Mouse (Mus musculus) cerebellum, adult 18-20 months (tissue): ENCODE data around the gene Rhoa.
"Not testable (repeated sequence)": the region's sequence is repeated elsewhere in the genome, so short reads cannot be mapped to it uniquely, and the experiment has no call there.

Source experiments
- DNase-seq, 2 experiments: peaks; one replicate each; pipeline ENCODE4 v3.0.0; 2021

Gene Rhoa

DNA sequence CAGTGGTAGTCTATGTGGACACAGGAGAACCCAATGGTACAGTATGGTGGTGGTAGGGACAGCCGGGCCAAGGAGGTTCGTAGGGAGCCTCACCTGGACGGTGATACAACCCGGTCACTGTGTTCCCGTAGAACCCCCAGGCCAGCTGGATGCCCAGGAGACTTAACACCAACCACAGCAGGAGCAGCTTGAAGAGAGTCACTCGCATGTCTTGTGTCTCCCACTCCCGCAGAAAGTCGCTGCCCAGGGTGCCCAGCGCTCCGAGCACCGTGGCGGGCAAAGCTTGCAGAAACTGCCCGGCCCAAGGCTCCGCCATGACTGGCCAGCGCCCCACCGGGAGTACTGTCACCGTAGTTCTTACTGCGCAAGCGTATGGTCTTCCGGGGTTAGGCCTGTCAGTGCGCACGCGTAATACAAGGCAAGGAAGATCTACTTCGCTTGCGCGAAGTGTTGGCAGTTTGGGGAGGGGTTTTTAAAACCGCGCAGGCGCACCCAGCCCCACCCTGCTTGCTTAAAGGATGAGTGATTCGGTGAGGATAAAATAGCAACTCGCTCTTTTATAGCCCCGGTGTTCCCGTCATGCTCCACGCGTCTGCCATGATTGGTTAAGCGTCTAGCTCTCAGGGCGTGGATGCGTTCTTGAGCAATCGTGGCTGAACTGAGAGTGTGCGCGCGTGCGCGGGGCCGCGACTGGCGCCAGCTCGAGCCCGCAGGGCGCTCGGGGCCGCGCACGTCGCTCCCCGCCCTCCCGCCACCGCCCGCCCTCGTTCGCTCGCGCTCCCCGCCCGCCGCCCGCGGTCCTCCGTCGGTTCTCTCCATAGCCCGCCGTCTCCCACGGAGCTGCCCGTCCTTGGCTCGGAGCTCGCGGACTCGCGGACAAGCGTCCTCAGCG lies at the start of gene Rhoa, which contains the start of gene Tcta:
Gene Rhoa (plus strand): TSS at position 501 of the 892 bp plus-strand sequence.
Gene Tcta (minus strand): TSS at position 532 of the 892 bp plus-strand sequence.
- DNase-seq = peak; percentile 97 to 99

DNA sequence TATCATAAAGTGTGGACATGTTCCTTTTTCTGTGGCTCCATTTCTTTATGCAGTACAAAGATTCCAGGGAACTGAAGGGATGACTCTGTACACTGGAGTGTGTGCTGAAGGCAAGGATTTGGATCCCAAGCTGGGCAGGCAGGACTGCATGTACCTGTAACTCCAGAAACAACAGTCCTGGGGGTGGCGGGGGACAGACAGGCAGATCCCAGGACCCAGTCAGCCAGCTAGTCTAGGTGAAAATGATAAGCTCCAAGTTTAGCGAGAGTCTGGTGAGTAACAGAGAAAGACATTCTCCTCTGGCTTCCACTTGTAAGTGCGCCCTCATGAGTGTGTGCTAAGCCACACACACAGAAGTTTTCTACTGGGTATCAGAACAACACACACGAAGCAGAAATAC lies 45.4 kb upstream of the Rhoa start:
- DNase-seq = no peak

DNA sequence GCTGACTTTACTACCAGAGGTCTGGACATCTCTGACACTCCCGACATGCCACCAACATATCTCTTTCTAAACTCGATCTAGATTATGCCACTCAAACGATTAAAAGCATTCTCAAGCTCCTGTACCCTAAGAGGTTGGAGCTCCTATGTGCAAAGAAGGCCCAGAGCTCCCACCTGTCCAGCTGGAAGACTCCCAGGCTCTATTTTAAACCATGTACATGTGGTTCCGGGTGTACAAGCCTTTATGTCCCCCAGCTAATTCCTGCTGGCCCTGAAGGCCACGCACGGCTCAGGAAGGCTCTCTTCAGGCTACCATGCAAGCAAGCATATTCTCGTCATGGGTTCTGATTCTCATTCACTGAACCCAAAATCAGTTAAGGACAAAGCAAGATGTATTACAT lies 44.1 kb upstream of the Rhoa start:
- no peak for DNase-seq

DNA sequence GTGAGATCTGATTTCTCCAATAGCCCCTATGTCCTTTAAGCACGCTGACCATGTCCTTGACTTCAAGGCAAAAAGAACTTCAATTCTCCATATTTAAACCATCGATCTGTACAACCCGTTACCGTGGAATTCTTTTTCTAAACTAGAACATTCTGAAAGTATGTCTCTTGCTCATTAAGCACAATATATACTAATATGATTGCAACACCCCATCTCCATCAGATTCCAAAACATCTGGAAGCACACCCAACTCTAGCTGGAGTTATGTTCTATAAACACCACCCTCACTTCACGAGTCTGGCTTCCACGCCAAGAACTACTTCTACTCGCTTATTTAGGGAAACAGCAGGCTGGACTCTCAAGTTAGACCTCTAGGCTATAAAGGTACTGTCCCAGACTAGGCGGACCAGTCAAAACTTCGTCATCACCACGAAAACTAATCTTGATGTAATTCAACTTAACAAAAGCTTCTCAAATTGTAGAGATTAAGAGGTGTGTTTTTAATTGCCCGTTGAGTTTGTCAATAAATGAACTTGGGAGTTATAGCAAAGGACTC lies 43.4 kb upstream of the Rhoa start:
- no peak for DNase-seq

DNA sequence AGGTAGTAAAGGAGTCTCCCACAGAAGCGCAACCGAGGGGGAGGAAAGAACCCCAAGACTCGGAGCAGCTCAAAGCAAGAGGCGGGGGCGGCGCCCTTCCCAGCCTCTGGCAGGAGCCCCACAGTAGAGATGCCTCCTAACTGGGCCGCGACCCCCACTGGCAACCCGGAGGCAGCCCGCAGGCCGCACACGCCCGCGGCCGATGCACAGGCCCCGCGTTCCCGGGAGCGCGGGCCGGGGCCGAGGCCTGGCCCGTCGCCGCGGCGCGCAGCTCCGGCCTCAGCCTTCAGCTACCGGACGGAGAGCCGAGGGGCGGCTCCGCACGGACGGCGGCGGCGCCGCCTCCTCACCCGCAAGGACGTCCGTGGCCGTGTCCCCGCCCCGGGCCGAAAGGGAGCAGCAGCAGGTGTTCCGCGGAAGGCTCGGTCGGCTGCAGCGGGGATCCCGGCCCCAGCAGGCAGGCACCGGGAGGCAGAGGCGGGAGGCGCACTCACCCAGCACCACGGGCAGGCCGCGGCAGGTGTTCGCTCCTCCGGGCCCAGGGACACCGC lies 42.7 kb upstream of the Rhoa start:
- DNase-seq = no peak

DNA sequence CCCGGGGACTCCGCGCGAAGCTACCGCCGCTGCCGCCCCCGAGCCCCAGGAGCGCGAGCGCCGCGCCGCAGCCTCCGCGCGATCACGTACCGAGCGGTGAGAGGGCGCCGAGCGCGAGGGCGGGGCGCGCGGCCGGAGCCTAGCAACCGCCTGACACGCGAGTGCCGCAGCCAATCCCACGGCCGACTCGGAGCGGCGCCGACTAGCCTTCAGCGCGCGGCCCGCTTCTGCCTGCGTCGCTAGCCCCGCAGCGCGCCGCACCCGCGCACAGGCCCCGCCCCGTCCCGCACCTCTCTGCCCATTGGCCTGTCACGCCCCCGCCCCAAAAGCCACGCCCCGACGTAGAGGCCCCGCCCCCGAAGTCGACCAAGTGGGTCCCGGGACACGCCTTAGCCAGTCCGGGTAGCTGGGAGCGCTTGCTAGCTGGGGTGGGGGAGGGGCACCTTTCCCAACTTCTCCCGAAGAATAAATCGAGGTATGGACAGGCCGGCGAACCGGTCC lies 42.2 kb upstream of the Rhoa start, which contains the start of gene Dag1:
Gene Dag1 (minus strand): TSS at position 269 of the 501 bp plus-strand sequence.
- peak; percentile 99 for DNase-seq

DNA sequence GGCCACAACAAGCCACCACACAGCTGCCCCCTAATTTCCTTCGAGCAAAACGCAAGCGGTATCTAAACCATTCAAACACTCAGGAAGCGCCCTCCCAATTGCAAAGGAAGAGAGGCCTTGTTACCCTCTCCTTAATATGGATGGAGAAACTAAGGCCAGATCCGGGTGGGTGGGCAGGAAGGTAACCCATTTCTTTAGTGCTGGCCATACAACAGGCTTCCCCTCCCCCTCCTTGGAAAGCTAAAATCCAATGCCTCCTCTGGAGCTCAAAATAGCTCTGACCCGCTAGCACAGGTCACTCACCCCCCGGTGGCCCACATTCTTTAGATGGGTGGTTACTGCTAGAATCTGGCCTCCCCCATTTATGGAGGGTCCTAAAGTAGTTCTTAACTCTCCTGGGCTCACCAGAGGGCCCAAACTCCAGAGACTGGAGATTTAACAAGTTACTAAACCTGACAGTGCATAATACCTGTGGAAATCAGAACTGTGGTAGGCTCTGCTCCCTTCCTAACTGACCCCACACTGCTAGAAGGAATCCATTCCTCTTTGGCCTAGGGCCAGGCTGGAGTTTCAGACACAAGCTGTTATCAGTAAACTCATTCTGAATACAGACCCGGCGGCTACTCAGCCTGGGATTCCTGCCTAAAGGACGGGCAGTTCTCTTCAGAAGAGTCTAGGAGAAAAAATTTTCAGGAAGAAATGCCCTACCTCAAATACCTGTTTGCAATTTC lies 41.6 kb upstream of the Rhoa start:
- DNase-seq = peak; percentile 48 to 51

DNA sequence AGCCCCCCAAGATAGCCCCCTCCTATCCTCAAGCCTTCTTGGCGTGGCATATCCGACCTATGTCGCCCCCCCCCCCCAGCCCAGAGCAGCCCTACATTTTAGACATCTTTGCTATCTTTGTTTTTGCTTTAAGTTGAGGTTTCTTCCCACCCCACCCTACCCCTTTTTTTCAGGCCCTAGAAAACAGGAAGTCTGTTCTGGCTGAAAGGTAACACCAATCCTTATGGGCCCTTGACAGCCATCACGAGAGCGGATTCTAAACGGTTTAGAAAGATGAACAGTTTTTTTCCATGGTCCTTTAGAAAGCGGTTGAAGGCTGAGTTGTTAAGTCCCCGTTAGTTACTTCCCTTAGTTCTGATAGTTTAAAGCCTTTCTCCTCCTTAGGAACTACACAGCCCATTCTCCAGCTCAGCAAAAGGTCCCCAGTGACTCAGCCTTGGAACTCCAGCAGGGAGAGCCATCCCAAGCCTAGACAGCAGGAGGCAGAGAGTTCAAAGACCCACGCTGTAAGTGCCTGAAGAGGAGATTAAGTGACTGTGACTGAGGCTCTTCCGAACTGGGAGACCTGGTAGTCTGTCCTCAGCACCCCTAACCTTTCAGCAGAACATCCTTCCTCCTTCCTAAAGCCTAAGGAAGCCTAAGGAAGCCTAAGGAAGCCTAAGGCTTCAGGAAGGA lies 39.5 kb upstream of the Rhoa start:
- DNase-seq = no peak

DNA sequence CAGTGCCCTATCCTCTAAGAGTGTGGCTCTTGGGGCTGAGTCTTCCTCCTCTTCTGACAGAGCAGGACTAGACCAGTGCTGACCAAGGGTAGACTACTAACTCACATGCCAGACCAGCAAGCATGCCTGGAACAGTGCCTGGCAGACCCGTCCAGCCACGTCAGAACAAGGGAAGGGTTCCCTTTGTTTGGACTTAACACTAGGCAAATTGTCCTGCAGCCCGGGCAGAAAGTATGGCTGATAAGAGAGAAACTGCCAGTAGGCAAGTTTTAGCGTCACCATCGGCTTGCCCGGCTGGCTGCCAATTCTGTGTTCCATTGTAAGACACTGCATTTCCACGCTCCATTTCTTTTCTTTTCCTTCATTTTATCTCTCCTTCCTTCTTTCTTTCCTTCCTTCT lies 38.2 kb upstream of the Rhoa start:
- DNase-seq = no peak

DNA sequence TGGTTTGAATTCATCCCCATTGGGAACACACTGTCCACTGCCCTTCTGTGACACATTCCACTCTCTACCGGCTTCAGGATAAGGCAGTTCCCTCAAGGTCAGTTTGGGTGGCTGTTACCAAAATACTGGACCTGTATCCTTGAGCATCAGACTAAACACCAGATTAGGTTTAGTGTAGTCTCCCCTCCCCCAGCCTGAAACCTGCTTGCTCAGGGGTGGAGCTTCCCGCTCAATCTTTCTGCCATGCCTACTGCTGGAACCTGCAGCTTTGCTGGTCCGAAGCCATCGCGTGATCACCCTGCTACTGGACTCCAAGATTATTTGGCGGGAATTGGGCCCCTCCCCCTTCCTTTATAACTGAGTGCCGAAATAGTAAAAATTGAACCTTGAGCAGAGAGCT lies 37.2 kb upstream of the Rhoa start:
- DNase-seq = not testable (repeated sequence)

DNA sequence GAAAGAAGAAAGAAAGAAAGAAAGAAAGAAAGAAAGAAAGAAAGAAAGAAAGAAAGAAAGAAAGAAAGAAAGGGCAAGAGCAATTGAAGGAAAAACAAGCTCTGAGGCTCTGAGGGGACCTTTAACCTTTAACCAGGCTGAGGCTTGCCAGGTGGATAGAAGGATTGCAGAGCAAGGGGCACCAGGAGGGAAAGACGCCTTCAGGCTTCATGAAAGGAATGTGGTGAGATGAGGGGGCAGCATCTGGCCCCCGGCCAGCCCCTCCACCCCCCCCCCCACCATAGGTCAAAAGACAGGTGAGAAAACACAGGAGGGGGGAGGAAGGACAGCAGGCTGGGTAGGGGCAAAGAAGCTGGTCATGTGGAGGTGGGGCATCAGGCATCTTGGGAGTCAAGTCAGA lies 34.0 kb upstream of the Rhoa start:
- DNase-seq = no peak

DNA sequence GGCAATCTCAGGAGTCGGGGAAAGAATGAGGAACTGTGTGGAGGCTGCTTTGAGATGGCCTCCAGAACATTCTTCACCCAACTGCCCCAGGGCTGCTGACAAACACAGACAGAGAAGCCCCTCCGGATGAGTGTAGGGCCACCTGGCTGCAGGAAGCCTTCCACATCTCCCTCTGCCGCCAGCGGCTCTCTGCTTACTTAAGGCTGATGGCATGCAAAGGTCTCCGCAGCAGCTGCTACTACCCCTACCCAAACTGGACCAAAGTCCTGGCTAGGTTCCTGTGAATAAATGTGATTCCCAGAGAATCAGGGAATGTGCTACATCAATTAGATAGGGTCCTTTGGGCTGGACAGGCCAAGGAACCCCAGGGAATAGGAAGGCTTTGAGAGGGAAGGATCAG lies 33.2 kb upstream of the Rhoa start:
- DNase-seq = no peak

DNA sequence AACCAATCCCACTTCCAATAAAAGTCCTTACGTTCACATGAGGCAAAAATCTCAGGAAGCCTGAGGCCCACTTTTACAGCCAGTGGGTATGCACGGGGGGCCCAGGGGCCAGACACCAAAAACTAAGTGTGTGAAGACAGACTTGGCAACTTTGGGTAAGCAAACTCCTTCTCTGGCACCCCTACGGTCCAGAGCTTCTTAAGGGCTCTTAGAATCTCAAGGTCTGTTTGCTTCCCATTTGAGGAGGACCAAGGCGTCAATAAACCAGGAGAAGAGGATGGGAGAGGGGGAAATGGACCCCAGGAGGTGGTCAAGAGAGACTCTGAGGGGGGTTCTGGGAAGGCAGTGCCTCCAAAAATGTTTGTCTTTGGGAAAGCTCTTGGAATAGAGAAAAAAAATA lies 32.4 kb upstream of the Rhoa start:
- no peak for DNase-seq

DNA sequence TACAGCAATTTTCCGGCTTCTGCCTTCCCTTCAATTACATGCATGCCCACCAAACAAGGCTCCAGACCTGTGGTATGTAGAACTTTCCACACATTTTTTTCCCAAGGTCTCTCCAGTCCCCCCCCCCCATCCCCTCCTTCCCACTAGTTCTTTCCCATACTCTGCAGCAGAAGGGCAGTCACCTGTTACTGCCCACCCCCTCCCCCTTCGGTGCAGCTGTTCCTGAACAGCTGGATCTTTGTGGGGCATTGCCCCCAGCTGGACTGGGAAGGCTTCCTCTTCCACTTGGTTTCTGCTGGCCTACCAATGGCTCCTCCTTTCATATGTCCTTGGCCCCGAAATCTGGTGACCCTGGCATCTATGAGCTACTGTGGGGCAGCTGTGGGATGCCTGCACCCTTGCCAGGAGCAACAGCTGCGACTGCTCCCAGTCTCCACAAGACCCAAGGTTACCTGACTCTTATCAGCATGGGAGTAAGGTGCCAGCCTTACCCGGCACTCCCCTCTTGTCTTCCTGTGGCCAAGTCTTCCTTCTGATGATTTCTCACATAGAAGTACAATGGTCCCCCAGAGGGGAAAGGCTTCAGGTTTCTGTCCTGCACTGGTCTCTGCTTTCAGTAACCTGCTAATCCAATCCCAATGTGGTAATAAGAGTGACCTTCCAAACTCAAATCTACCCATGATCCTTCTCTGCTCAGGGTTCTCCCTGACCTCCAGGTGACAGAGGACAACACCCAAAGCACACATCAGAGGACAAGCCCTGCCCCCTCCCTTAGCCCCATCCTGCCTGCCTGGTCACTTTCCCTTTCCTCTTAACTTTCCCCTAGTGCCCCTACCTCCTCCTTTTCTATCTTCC lies 31.2 kb upstream of the Rhoa start:
- DNase-seq = no peak

DNA sequence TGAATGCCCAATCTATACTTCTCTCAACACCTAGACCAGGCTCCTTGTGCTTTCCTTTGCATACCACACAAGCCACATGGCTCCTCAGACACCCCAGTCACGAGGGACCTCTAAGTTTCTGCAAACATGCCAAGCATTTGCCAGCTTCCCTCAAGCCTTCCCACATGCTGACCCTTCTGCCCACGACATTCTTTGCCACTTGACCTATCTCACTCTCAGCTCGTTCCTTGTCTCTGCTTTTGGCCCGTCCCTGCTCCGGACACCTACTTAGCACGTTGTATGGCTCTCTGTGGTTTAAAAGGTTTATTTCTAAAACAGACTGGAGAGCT lies 30.6 kb upstream of the Rhoa start:
- no peak for DNase-seq

DNA sequence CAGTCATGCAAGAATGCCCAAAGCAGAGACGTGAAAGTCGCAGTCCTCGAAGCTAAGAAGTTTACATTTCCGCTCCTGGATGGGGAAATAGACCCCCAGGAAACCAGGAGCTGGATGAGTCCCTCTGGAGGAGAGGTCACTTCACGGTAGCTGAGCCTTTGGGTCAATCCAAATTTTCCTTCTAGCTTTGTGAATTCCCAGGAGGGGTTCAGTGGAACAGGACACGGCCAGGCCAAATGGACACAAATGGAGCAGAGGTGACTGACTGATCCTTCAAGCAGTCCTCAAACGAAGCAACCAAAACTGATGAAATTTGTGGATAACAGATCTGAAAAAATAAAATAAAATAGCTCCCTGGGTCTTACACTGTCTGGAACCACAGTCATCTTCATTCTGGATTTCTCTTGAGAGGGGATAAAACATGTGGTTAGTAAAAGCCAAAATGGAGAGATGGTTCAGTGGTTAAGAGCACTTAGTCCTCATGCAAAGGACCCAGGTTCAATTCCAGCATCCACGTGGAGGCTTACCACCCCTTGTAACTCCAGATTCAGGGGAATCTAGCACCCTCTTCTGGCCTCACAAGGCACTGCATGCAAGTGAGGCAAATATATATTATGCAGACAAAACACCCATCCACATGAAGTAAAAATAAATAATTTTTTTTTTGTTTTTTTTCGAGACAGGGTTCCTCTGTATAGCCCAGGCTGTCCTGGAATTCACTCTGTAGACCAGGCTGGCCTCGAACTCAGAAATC lies 27.1 kb upstream of the Rhoa start:
- DNase-seq = no peak

DNA sequence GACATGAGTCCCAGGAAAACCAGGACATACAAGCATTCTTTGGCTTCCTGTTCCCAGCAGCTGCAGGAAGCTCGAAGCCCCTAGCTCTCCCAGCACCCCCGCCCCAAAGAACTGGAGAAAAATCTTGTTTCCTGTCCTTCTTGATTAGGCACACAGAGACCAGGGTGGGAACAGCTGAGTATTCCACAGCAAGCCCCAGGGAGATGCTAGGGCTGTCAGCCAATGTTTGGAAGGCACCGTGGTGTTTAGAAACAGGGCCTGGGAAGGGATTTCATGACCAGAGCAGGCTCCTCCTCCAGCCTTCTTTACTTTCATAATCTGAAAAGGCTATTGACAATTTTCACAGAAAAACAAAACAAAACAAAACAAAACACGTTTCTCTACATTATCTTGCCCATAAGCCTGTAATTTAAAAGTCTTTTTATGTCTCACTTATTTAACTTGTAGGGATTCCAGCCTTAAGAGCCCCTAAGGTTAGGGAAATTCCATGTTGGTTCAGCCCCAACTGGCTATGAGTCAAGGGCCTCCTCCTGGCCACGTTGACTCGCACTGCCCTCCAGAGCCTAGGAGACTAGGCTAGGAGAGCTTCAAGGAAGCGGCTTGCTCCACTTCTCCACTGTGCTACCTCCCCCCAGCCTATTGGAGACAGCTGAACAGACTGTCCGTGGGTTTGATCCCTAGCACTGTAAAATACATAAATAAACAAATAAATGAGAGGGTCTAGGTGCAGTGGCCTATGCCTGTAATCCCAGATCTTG lies 25.7 kb upstream of the Rhoa start:
- DNase-seq = no peak

DNA sequence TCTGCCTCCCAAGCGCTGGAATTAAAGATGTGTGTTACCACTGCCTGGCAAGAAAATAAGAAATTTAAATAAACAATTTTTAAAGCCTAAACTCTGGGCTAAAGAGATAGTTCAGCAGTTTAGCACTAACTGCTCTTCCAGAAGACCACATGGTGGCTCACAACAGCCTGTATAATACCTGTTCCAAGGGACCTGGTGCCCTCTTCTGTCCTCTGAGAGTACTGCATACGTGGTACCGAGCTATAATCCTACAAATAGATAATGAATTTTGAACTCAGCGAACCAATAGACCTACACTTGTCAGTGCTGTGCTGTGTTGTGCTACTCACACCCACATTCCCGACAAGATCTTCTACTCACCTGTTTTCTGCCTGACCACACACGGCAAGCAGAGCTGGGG lies 21.5 kb upstream of the Rhoa start:
- peak; percentile 81 to 83 for DNase-seq

DNA sequence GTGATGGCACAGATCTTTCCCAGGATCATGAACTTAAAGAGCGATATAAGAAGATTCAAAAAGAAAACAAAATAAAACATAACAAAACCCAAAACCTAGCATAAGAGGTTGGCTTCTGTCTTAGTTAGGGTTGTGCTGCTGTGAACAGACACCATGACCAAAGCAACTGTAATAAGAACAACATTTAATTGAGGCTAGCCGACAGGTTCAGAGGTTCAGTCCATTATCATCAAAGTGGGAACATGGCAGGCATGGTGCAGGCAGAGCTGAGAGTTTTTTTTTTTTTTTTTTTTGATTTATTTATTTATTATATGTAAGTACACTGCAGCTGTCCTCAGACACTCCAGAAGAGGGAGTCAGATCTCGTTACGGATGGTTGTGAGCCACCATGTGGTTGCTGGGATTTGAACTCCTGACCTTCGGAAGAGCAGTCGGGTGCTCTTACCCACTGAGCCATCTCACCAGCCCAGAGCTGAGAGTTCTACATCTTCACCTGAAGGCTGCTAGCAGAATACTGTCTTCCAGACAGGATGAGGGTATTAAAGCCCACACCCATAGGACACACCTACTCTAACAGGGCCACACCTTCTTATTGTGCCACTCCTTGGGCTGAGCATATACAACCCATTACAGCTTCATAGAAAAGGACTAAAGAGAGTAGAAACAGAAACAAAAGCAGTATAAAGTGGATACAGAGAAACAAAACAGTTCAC lies 18.2 kb upstream of the Rhoa start:
- not testable (repeated sequence) for DNase-seq

DNA sequence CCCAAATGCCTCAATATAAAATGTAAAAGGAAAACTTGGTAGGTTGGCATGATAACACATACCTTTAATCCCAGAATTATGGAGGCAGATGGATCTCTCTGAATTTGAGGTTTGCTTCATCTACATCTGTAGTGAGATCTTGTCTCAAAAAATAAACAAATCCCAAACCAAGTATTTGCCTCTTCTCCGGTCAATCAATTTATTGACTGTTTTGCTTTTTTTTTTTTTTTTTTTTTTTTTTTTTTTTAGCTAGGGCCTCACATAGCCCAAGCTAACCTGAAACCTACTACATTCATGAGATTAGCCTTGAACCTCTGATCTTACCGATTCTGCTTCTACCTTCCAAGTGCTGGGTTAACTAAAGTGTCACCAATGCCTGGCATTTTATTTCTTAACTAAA lies 16.6 kb upstream of the Rhoa start:
- DNase-seq = no peak
